Mouse (Mus musculus): ENCODE measurements around the gene Grik4.

GRCm38 (mm10) chr9:42882313-42882712, 62.0 kb downstream of the Grik4 start:
- TF ChIP-seq CTCF (IDR thresholded peaks at IDR 0.05; ENCODE audit: low read depth) (no peak), EP300 (optimal IDR thresholded peaks at IDR 0.05) (no peak)

Measured in stomach, postnatal 0 days (tissue).